Comparison of ENCODE assay signal across 8 mouse cellular contexts in the genomic region with DNA sequence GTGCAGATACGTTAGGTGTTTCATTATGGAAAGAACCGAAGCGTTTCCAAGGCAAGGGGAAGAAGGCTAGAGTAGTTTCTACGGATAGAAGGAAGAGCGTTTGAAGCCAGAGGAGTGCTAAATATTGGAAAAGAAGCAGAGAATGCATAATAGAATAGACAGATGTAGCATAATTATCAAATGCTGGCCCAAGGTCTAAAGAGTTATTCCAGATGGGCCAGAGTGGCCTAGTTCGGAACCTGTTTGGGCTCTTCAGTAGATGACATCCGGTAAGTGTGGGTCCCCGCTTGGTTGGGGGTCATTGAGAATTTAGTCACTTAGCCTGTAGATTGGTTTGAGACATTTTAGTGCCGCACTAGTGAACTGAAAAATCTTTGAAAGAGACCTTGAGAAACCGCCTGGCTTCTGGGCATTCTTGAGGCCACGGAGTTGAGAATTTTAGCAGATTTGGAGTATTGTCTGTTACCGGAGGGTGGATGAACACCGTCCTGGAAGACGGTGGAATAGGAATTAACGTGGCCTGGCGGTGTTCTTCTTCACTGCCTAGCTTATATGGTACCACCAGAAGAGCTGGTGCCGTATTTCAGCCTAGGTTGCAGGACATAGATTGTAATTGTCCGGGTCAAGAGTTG. TPM values are rescaled to one million over a fixed set of nuclear protein-coding genes. Genes with fewer than 3 reads are reported as not detected.
DNase-seq lines count a peak whose midpoint lies in the region; ATAC-seq and TF ChIP-seq lines count a peak whose summit lies in the region.

No protein-coding gene starts in this region.

- DNase-seq in kidney, adult 9 months = no peak
- DNase-seq in CH12.LX (ENCODE audit: extremely low read depth) = peak; percentile 45
- DNase-seq in c-Kit-positive CD71-positive TER-119-negative erythroid progenitor cells, embryonic 14.5 days (ENCODE audit: low read depth) = peak; percentile 23
- no peak for DNase-seq in testis, postnatal 14 days (ENCODE audit: low spot score)

- peak overlapping the region; percentile 91 for H3K4me3 ChIP-seq in kidney, embryonic 14.5 days (ENCODE audit: low read length)
- peak overlapping the region; percentile 80 to 94 (median 85) for H3K4me3 ChIP-seq in CH12.LX (replicated peaks in 1 of 3; ENCODE audit: low read depth in 2 of 3, low read length in 2 of 3, poor library complexity in 1 of 3)
- H3K4me3 ChIP-seq in hindbrain, embryonic 15.5 days = peak overlapping the region; percentile 91
- H3K4me3 ChIP-seq in midbrain, embryonic 12.5 days = peak overlapping the region; percentile 94

- H3K4me2 ChIP-seq in kidney, embryonic 14.5 days (replicated peaks; ENCODE audit: low read depth, low read length) = peak overlapping the region; percentile 88
- peak overlapping the region; percentile 55 for H3K4me2 ChIP-seq in CH12.LX (ENCODE audit: insufficient read depth, low read depth, poor library complexity, severe bottlenecking)
- H3K4me2 ChIP-seq in hindbrain, embryonic 15.5 days = peak overlapping the region; percentile 66
- peak overlapping the region; percentile 67 for H3K4me2 ChIP-seq in midbrain, embryonic 12.5 days (replicated peaks)

- in situ Hi-C loops in CH12.LX (cut with MboI; ENCODE audit: low pct_ligation_motif_present, low pct_unique_long_range_greater_than_20kb, low sequenced_read_pairs) = no loop called here

- peak overlapping the region; percentile 95 for H3K27ac ChIP-seq in kidney, embryonic 14.5 days (ENCODE audit: low read depth, low read length)
- H3K27ac ChIP-seq in CH12.LX (ENCODE audit: insufficient read depth, low read depth) = peak overlapping the region; percentile 54
- peak overlapping the region; percentile 97 for H3K27ac ChIP-seq in hindbrain, embryonic 15.5 days (replicated peaks)
- peak overlapping the region; percentile 95 for H3K27ac ChIP-seq in midbrain, embryonic 12.5 days (replicated peaks)

- no peak for TF ChIP-seq CTCF in CH12.LX (conservative IDR thresholded peaks at IDR 0.05 in 1 of 2, IDR thresholded peaks at IDR 0.05 in 1 of 2; ENCODE audit: low read depth in 2 of 2, low read length in 2 of 2)

- H3K27me3 ChIP-seq in kidney, embryonic 14.5 days (ENCODE audit: control insufficient read depth, insufficient read depth, low read length) = no peaks in the 10 kb centered on the region
- H3K27me3 ChIP-seq in CH12.LX (replicated peaks) = no peaks in the 10 kb centered on the region
- no peaks in the 10 kb centered on the region for H3K27me3 ChIP-seq in hindbrain, embryonic 15.5 days
- no peaks in the 10 kb centered on the region for H3K27me3 ChIP-seq in midbrain, embryonic 12.5 days

- H3K4me1 ChIP-seq in kidney, embryonic 14.5 days (ENCODE audit: control insufficient read depth, insufficient read depth, low read length) = peaks cover 13% of the 10 kb centered on the region
- H3K4me1 ChIP-seq in CH12.LX (ENCODE audit: control insufficient read depth in 1 of 2, insufficient read depth in 2 of 2) = peaks cover 3 to 37% of the 10 kb centered on the region in 2 experiments; a peak in 3 of 4 replicates
- peaks cover 33% of the 10 kb centered on the region for H3K4me1 ChIP-seq in hindbrain, embryonic 15.5 days (replicated peaks)
- peaks cover 27% of the 10 kb centered on the region for H3K4me1 ChIP-seq in midbrain, embryonic 12.5 days

- peaks cover 58% of the 10 kb centered on the region for H3K79me2 ChIP-seq in CH12.LX (replicated peaks; ENCODE audit: control insufficient read depth, extremely low read depth, insufficient read depth, poor library complexity, severe bottlenecking)

- H3K9ac ChIP-seq in kidney, embryonic 14.5 days (ENCODE audit: low read depth, low read length) = peak overlapping the region; percentile 99
- H3K9ac ChIP-seq in CH12.LX (ENCODE audit: insufficient read depth, low read depth) = peak overlapping the region; percentile 98
- peak overlapping the region; percentile 94 for H3K9ac ChIP-seq in hindbrain, embryonic 15.5 days
- H3K9ac ChIP-seq in midbrain, embryonic 12.5 days (replicated peaks) = peak overlapping the region; percentile 96

- no peaks in the 10 kb centered on the region for H3K36me3 ChIP-seq in kidney, embryonic 14.5 days (ENCODE audit: control insufficient read depth, insufficient read depth, low read length)
- peaks cover 4 to 41% of the 10 kb centered on the region in 2 experiments for H3K36me3 ChIP-seq in CH12.LX (replicated peaks in 1 of 2; ENCODE audit: control insufficient read depth in 1 of 2, insufficient read depth in 1 of 2, low read length in 1 of 2)
- H3K36me3 ChIP-seq in hindbrain, embryonic 15.5 days = no peaks in the 10 kb centered on the region
- H3K36me3 ChIP-seq in midbrain, embryonic 12.5 days = no peaks in the 10 kb centered on the region

- dilution Hi-C loops in CH12.LX (cut with MboI; ENCODE audit: extremely low pct_ligation_motif_present, extremely low pct_unique_long_range_greater_than_20kb, low sequenced_read_pairs) = no loop called here

- WGBS in kidney, embryonic 14.5 days = 1% methylated on average over 18 of the region's 18 CpGs
- 1% methylated on average over 18 of the region's 18 CpGs for WGBS in hindbrain, embryonic 15.5 days
- WGBS in midbrain, embryonic 12.5 days = 3% methylated on average over 18 of the region's 18 CpGs

- no peaks in the 10 kb centered on the region for H3K9me3 ChIP-seq in kidney, embryonic 14.5 days (ENCODE audit: control insufficient read depth, low read length)
- no peaks in the 10 kb centered on the region for H3K9me3 ChIP-seq in CH12.LX (replicated peaks; ENCODE audit: low read length)
- no peaks in the 10 kb centered on the region for H3K9me3 ChIP-seq in hindbrain, embryonic 15.5 days
- no peaks in the 10 kb centered on the region for H3K9me3 ChIP-seq in midbrain, embryonic 12.5 days

- no peak for TF ChIP-seq RAD21 in CH12.LX (IDR thresholded peaks at IDR 0.05; ENCODE audit: low read depth, low read length)

- TF ChIP-seq EP300 in CH12.LX (IDR thresholded peaks at IDR 0.05; ENCODE audit: low read length) = no peak

- TF ChIP-seq POLR2A in CH12.LX (IDR thresholded peaks at IDR 0.05; ENCODE audit: low read depth, low read length) = no peak; the same call in 1 of the 2 replicates

- no peak for ATAC-seq in kidney, embryonic 14.5 days (ENCODE audit: low FRiP score, low TSS enrichment)
- ATAC-seq in hindbrain, embryonic 15.5 days (ENCODE audit: low FRiP score, low read depth) = no peak
- no peak for ATAC-seq in midbrain, embryonic 12.5 days (ENCODE audit: low FRiP score, low read depth)
- no peak for ATAC-seq in monocyte, adult 5-6 weeks (replicated peaks; ENCODE audit: insufficient number of reproducible peaks, low FRiP score, low TSS enrichment, poor library complexity, severe bottlenecking)

TF ChIP-seq in CH12.LX, 34 proteins besides CTCF, POLR2A, EP300 and RAD21:
- 0 out of 2 replicates have a peak, but pooled peaks have one; percentile 28 for TF ChIP-seq KAT2A (IDR thresholded peaks at IDR 0.05; ENCODE audit: insufficient replicate concordance, low read length)
- no peak for TF ChIP-seq JUN (IDR thresholded peaks at IDR 0.05; ENCODE audit: insufficient read depth, low read depth, low read length)
- TF ChIP-seq HCFC1 (IDR thresholded peaks at IDR 0.05; ENCODE audit: low read depth, low read length) = no peak
- no peak for TF ChIP-seq RCOR1 (conservative IDR thresholded peaks at IDR 0.05; ENCODE audit: low read depth, low read length)
- TF ChIP-seq CHD2 (IDR thresholded peaks at IDR 0.05; ENCODE audit: low read length) = no peak
- TF ChIP-seq NELFE (IDR thresholded peaks at IDR 0.05; ENCODE audit: low read depth, low read length) = no peak
- TF ChIP-seq MAZ (IDR thresholded peaks at IDR 0.05; ENCODE audit: low read depth, low read length) = no peak
- 0 out of 2 replicates have a peak, but pooled peaks have one; percentile 34 for TF ChIP-seq CHD1 (IDR thresholded peaks at IDR 0.05; ENCODE audit: low read depth, low read length)
- TF ChIP-seq E2F4 (IDR thresholded peaks at IDR 0.05; ENCODE audit: insufficient replicate concordance, low read depth, low read length) = no peak
- TF ChIP-seq ELF1 (IDR thresholded peaks at IDR 0.05; ENCODE audit: low read depth, low read length) = no peak
- TF ChIP-seq IRF4 (IDR thresholded peaks at IDR 0.05; ENCODE audit: low read depth, low read length) = no peak
- 0 out of 2 replicates have a peak, but pooled peaks have one; percentile 15 for TF ChIP-seq MYC (IDR thresholded peaks at IDR 0.05; ENCODE audit: low read depth, low read length)

RNA-seq across cellular contexts. Expression of gene Zfp148, which starts 1.1 kb away (rescaled TPM):
- 42.2 and 59.3 TPM in 2 replicates for polyA plus RNA-seq in kidney, embryonic 14.5 days (2014; fragmentation: Nextera tagmentation; extraction: Ambion mirVana)
- 19.5 and 23.2 TPM in 2 replicates for total RNA-seq in CH12.LX (2012; rRNA removed)
- total RNA-seq in CH12.LX (2014; rRNA removed) = 28.6 and 30.4 TPM in 2 replicates
- 36.6 and 39.9 TPM in 2 replicates for polyA plus RNA-seq in CH12.LX (2012; ENCODE audit: insufficient read length, low read depth)
- 49.2 and 49.3 TPM in 2 replicates for polyA plus RNA-seq in hindbrain, embryonic 15.5 days (2015; fragmentation: Nextera tagmentation; extraction: Ambion mirVana)
- polyA plus RNA-seq in midbrain, embryonic 12.5 days (2016; fragmentation: Nextera tagmentation; extraction: Ambion mirVana) = 58.1 and 60.9 TPM in 2 replicates
- total RNA-seq in monocyte, adult 5-6 weeks (2017) = 32.5 to 44.3 TPM (median 37.2 TPM) in 3 replicates

Comparison
In these comparisons a context has a peak if more than half of its experiments do, and no peak if none do; other contexts are left out.
1. DNase-seq: peak in CH12.LX (single experiment) and c-Kit-positive CD71-positive TER-119-negative erythroid progenitor cells, embryonic 14.5 days (single experiment); none in kidney, adult 9 months (single experiment) and testis, postnatal 14 days (single experiment).
2. Peak in every context shown above with its lines, with median percentiles within 50 percentile points of each other: H3K27ac ChIP-seq, H3K4me2 ChIP-seq, H3K4me3 ChIP-seq and H3K9ac ChIP-seq.